Mouse (Mus musculus) hindbrain, embryonic 11.5 days (tissue): ENCODE measurements around the gene Igf1r. TPM values are rescaled to one million over a fixed set of nuclear protein-coding genes. Genes with fewer than 3 reads are reported as not detected.

Experiments
- ATAC-seq: fragments of 200-750 bp; cut with Nextera tagmentation; 2 replicates; pipeline ENCODE4 v1.8.0; 2017; ENCODE audit warnings: mild to moderate bottlenecking, moderate TSS enrichment, moderate library complexity; ENCODE audit not compliant: low FRiP score
- DNase-seq: peaks from one replicate; pipeline ENCODE4 v3.0.0-alpha.2; 2015; ENCODE audit warnings: low spot score
- H3K27ac ChIP-seq: fragments of 300-500 bp; sonication (generic); 2 replicates; pipeline ENCODE4 v1.5.1; 2014; ENCODE audit warnings: mild to moderate bottlenecking, low read depth, low read length
- H3K27me3 ChIP-seq: fragments of 300-500 bp; sonication (generic); 2 replicates; pipeline ENCODE4 v1.6.1; 2014; ENCODE audit warnings: mild to moderate bottlenecking, low read length, moderate library complexity, mixed read lengths; ENCODE audit not compliant: control insufficient read depth, insufficient read depth
- H3K36me3 ChIP-seq: fragments of 300-500 bp; sonication (generic); 2 replicates; pipeline ENCODE4 v1.6.1; 2014; ENCODE audit warnings: mild to moderate bottlenecking, low read length, moderate library complexity, mixed read lengths; ENCODE audit not compliant: control insufficient read depth, insufficient read depth
- H3K4me1 ChIP-seq: fragments of 300-500 bp; sonication (generic); replicated peaks from 2 replicates; pipeline ENCODE4 v1.6.1; 2014; ENCODE audit warnings: low read length, mixed read lengths; ENCODE audit not compliant: control insufficient read depth, insufficient read depth
- H3K4me2 ChIP-seq: fragments of 300-500 bp; sonication (generic); replicated peaks from 2 replicates; pipeline ENCODE4 v1.6.1; 2014; ENCODE audit warnings: mild to moderate bottlenecking, low read depth, low read length
- H3K4me3 ChIP-seq: fragments of 300-500 bp; sonication (generic); 2 replicates; pipeline ENCODE4 v1.5.1; 2014; ENCODE audit warnings: low read depth, low read length
- H3K9ac ChIP-seq: fragments of 300-500 bp; sonication (generic); 2 replicates; pipeline ENCODE4 v1.6.1; 2014; ENCODE audit warnings: low read depth, low read length
- H3K9me3 ChIP-seq: fragments of 300-500 bp; sonication (generic); 2 replicates; pipeline ENCODE4 v1.6.1; 2016; ENCODE audit warnings: low read length; ENCODE audit not compliant: control insufficient read depth
- WGBS: fragments of 180-500 bp; shearing (Covaris S2); extraction: QIAGEN DNeasy Blood & Tissue Kit; methylation state at CpG from one replicate; pipeline ENCODE4 v1.1.7; 2014; 5-methylcytosine and 5-hydroxymethylcytosine counted together
- polyA plus RNA-seq: library from polyadenylated mRNA; unstranded; fragments of >200 nt; fragmentation: Nextera tagmentation; extraction: Ambion mirVana; gene quantifications from 2 replicates; pipeline ENCODE4 v1.2.1, GENCODE M21; 2014

The Igf1r gene
- polyA plus RNA-seq, 1 experiment from 2014 or later: 35.7 TPM

DNA sequence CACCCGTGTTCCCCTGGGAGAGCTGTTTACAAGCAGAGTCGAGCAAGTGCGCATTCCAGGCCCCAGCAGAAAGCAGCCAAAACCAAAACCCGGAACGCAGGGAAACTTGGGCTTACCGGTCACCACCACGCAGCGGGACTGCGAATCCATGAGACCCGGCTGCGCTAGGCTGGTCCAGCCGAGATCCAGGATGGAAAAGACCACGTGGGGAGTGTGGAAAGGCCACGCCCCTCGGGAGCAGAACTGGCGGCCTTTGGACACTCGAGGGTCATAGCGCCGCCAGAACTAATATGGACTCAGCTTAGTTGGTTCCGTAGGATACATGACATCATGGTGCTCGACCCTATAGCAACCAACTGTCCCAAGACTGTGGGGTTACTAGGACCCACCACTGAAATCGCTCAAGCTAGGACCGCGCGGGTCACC is 311.4 kb downstream of the Igf1r start, which contains the start of gene Pgpep1l:
Pgpep1l (minus strand) TSS at position 206 of the 426 bp plus-strand sequence.
- DNase-seq: peak; percentile 51
- Histone ChIP-seq H3K4me3 (peak within 1 kb of the TSS; percentile 18; the same call in 1 of the 2 replicates), H3K4me2 (peak within 1 kb of the TSS; percentile 35), H3K36me3 (no peaks in the 10 kb centered on the region), H3K27ac (no peak within 1 kb of the TSS), H3K9me3 (no peaks in the 10 kb centered on the region), H3K27me3 (0 out of 2 replicates have a peak, but pooled peaks cover 2% of the 10 kb centered on the region), H3K9ac (no peak within 1 kb of the TSS), H3K4me1 (peaks cover 2% of the 10 kb centered on the region; the same call in 1 of the 2 replicates)
- 6% methylated on average over 25 of the region's 25 CpGs for WGBS
- peak; percentile 43 for ATAC-seq

- peaks cover 2% of the 10 kb centered on the region; the same call in 1 of the 2 replicates for H3K4me1 ChIP-seq
- peak overlapping the region; percentile 35 for H3K4me2 ChIP-seq
- no peaks in the 10 kb centered on the region for H3K36me3 ChIP-seq
- 0 out of 2 replicates have a peak, but pooled peaks cover 2% of the 10 kb centered on the region for H3K27me3 ChIP-seq
- no peak for ATAC-seq
- no peaks in the 10 kb centered on the region for H3K9me3 ChIP-seq
- H3K4me3 ChIP-seq: 0 out of 2 replicates have a peak overlapping the region, but pooled peaks have one; percentile 6
- 22% methylated on average over 14 of the region's 14 CpGs for WGBS
- peak; percentile 22 for DNase-seq
- H3K27ac ChIP-seq: no peak overlapping the region
- no peak overlapping the region for H3K9ac ChIP-seq
Measured at GRCm38 (mm10) chr7:68264531-68264930, 311.9 kb downstream of the Igf1r start.

GRCm38 (mm10) chr7:68265391-68265790 is 312.8 kb downstream of the Igf1r start:
- DNase-seq: no peak
- Histone ChIP-seq H3K36me3 (no peaks in the 10 kb centered on the region), H3K27ac (no peak overlapping the region), H3K4me1 (peaks cover 2% of the 10 kb centered on the region; the same call in 1 of the 2 replicates), H3K27me3 (0 out of 2 replicates have a peak, but pooled peaks cover 2% of the 10 kb centered on the region), H3K9me3 (no peaks in the 10 kb centered on the region), H3K4me2 (no peak overlapping the region), H3K4me3 (no peak overlapping the region), H3K9ac (no peak overlapping the region)
- no peak for ATAC-seq
- WGBS: 32% methylated on average over 7 of the region's 7 CpGs

DNA sequence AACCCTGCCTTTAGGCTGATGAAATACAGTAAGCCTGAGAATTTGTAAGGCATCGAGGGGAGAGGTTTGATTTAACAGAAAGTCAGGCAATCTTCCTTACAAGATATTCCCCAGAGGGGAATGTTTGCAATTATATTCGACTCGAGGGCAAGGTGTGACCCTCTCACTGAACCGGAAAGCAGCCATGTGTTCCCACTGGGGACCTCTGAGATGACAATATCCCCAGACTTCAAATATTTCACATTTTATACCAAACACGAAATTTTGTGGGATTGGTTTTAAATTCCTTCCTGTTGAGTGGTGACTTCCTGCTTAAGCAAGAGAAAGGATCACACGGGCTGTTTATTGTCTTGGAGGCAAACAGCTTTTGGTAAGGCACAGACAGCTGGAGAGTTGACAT is 314.1 kb downstream of the Igf1r start:
- H3K4me2 ChIP-seq: no peak overlapping the region
- WGBS: 29% methylated on average over 6 of the region's 6 CpGs
- H3K4me3 ChIP-seq: no peak overlapping the region
- no peaks in the 10 kb centered on the region for H3K36me3 ChIP-seq
- H3K27me3 ChIP-seq: 0 out of 2 replicates have a peak, but pooled peaks cover 2% of the 10 kb centered on the region
- DNase-seq: peak; percentile 43
- no peak overlapping the region for H3K27ac ChIP-seq
- H3K9ac ChIP-seq: no peak overlapping the region
- ATAC-seq: peak; percentile 47; the same call in 1 of the 2 replicates
- peaks cover 2% of the 10 kb centered on the region; the same call in 1 of the 2 replicates for H3K4me1 ChIP-seq
- H3K9me3 ChIP-seq: no peaks in the 10 kb centered on the region

DNA sequence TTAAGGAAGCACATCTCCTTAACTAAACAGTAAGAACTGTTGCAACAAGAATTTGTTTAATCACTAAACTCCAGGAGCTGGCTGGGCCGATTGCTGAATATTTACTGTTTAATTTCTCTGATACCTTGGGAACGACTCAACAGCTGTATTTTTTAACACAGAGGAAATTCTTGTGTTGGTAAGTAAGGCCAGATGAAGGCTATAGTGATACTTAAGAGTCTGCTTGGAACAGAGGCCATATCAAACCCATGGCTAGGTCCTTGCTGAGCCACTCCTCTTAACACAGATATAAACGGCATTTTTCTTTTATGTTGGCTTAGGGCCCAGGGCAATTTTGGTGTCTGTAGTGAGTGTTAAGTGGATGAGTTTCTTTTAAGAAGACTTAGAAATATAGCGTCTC is 317.9 kb downstream of the Igf1r start:
- ATAC-seq (no peak), DNase-seq (no peak)
- H3K4me2 ChIP-seq: no peak overlapping the region
- 76% methylated on average over 4 of the region's 4 CpGs for WGBS
- no peaks in the 10 kb centered on the region for H3K4me1 ChIP-seq
- H3K9ac ChIP-seq: no peak overlapping the region
- H3K4me3 ChIP-seq: no peak overlapping the region
- no peaks in the 10 kb centered on the region for H3K9me3 ChIP-seq
- no peaks in the 10 kb centered on the region for H3K36me3 ChIP-seq
- H3K27me3 ChIP-seq: no peaks in the 10 kb centered on the region
- no peak overlapping the region for H3K27ac ChIP-seq

- no peak for ATAC-seq
- Histone ChIP-seq H3K4me2 (no peak overlapping the region), H3K27me3 (peaks cover 4% of the 10 kb centered on the region), H3K9me3 (no peaks in the 10 kb centered on the region), H3K36me3 (no peaks in the 10 kb centered on the region), H3K9ac (no peak overlapping the region), H3K27ac (no peak overlapping the region), H3K4me1 (peaks cover 3% of the 10 kb centered on the region; the same call in 1 of the 2 replicates), H3K4me3 (no peak overlapping the region)
- DNase-seq: no peak
- WGBS: 95% methylated on average over 6 of the region's 6 CpGs
Measured at GRCm38 (mm10) chr7:68271816-68272215, 319.2 kb downstream of the Igf1r start.

GRCm38 (mm10) chr7:68272607-68273006 is 320.0 kb downstream of the Igf1r start:
- H3K4me3 ChIP-seq: no peak overlapping the region
- DNase-seq (no peak), ATAC-seq (no peak)
- no peak overlapping the region for H3K4me2 ChIP-seq
- H3K27me3 ChIP-seq: peaks cover 6% of the 10 kb centered on the region
- no peak overlapping the region for H3K27ac ChIP-seq
- H3K4me1 ChIP-seq: peaks cover 3% of the 10 kb centered on the region; the same call in 1 of the 2 replicates
- WGBS: 82% methylated on average over 10 of the region's 10 CpGs
- H3K9me3 ChIP-seq: no peaks in the 10 kb centered on the region
- H3K9ac ChIP-seq: no peak overlapping the region
- no peaks in the 10 kb centered on the region for H3K36me3 ChIP-seq

GRCm38 (mm10) chr7:68273515-68273914 is 320.9 kb downstream of the Igf1r start, which contains the start of gene Fam169b:
Gene Fam169b, plus strand, starts transcription at chr7:68273839.
- Histone ChIP-seq H3K27ac (no peak within 1 kb of the TSS), H3K4me1 (peaks cover 3% of the 10 kb centered on the region; the same call in 1 of the 2 replicates), H3K9me3 (no peaks in the 10 kb centered on the region), H3K4me3 (no peak within 1 kb of the TSS), H3K9ac (no peak within 1 kb of the TSS), H3K27me3 (peaks cover 6% of the 10 kb centered on the region), H3K36me3 (no peaks in the 10 kb centered on the region), H3K4me2 (no peak within 1 kb of the TSS)
- no peak for ATAC-seq
- DNase-seq: no peak

DNA sequence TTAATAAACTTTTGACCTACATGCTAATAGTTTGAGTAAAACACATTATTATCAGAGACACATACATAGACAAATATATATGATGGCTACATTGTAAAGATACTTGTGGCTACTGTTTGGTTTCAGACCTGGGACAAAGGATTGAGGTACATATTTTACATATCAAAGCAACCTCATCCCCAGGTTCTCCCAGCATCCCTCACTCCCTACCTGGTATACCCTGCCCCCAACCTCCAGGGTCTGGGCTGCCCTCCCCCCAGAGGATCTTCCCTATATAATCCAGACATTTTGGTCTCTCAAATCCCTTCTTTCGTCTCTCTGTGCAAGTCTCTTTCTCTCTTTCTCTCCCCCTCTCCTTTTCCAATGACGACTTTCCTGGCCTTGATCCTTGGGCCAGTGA is 321.6 kb downstream of the Igf1r start:
- no peak for DNase-seq
- ATAC-seq: no peak
- Histone ChIP-seq H3K4me2 (no peak overlapping the region), H3K27me3 (peaks cover 6% of the 10 kb centered on the region), H3K9me3 (no peaks in the 10 kb centered on the region), H3K4me3 (no peak overlapping the region), H3K4me1 (peaks cover 3% of the 10 kb centered on the region; the same call in 1 of the 2 replicates), H3K27ac (no peak overlapping the region), H3K36me3 (no peaks in the 10 kb centered on the region), H3K9ac (no peak overlapping the region)
- 75% methylated on average over 2 of the region's 2 CpGs for WGBS
